Mouse (Mus musculus): Measurements from ENCODE around the gene Abcf2.

Gene Abcf2

GRCm38 (mm10) chr5:24577183-24577929, at the start of gene Abcf2:
Gene Abcf2 (minus strand): TSS chr5:24577467.
- DNase-seq = peak; percentile 100

GRCm38 (mm10) chr5:24624822-24625120, 47.5 kb upstream of the Abcf2 start:
- no peak for DNase-seq

- DNase-seq = peak; percentile 65
These were observed 46.9 kb upstream of the Abcf2 start, which contains the start of gene Smarcd3 for GRCm38 (mm10) chr5:24623986-24624821. Gene Smarcd3 (minus strand): TSS chr5:24624411.

- no peak for DNase-seq
These were observed 46.0 kb upstream of the Abcf2 start for GRCm38 (mm10) chr5:24623041-24623985.

GRCm38 (mm10) chr5:24622386-24623040, 45.2 kb upstream of the Abcf2 start:
- no peak for DNase-seq

GRCm38 (mm10) chr5:24620626-24621025, 43.4 kb upstream of the Abcf2 start:
- DNase-seq = no peak

- peak; percentile 33 for DNase-seq
These were observed 42.8 kb upstream of the Abcf2 start for GRCm38 (mm10) chr5:24620116-24620515.

- DNase-seq = no peak
These were observed 41.7 kb upstream of the Abcf2 start for GRCm38 (mm10) chr5:24618921-24619320.

GRCm38 (mm10) chr5:24615097-24615496, 37.8 kb upstream of the Abcf2 start:
- no peak for DNase-seq

GRCm38 (mm10) chr5:24612302-24612649, 35.0 kb upstream of the Abcf2 start:
- DNase-seq = no peak

GRCm38 (mm10) chr5:24611366-24612301, 34.4 kb upstream of the Abcf2 start:
- DNase-seq = peak; percentile 56

- DNase-seq = no peak
These were observed 32.1 kb upstream of the Abcf2 start for GRCm38 (mm10) chr5:24609388-24609787.

- DNase-seq = no peak
These were observed 28.9 kb upstream of the Abcf2 start for GRCm38 (mm10) chr5:24605980-24606665.

- no peak for DNase-seq
These were observed 28.2 kb upstream of the Abcf2 start for GRCm38 (mm10) chr5:24605321-24605979.

- DNase-seq = peak; percentile 95
These were observed 27.4 kb upstream of the Abcf2 start for GRCm38 (mm10) chr5:24604656-24605100.

GRCm38 (mm10) chr5:24604080-24604655, 26.9 kb upstream of the Abcf2 start:
- no peak for DNase-seq

GRCm38 (mm10) chr5:24603431-24604010, 26.3 kb upstream of the Abcf2 start:
- peak; percentile 37 for DNase-seq

- peak; percentile 93 for DNase-seq
These were observed 25.6 kb upstream of the Abcf2 start for GRCm38 (mm10) chr5:24602751-24603343.

All from kidney, postnatal 10 days (tissue).